Mouse (Mus musculus) lung, postnatal 0 days (tissue): ENCODE data around the gene Slamf7. TPM values are rescaled to one million over a fixed set of nuclear protein-coding genes. Genes with fewer than 3 reads are reported as not detected.

Experiments
- ATAC-seq: fragments of 200-750 bp; cut with Nextera tagmentation; 2 replicates; pipeline ENCODE4 v1.8.0; 2017; ENCODE audit warnings: moderate library complexity
- DNase-seq: peaks from one replicate; pipeline ENCODE4 v3.0.0-alpha.2; 2016; ENCODE audit warnings: low spot score
- H3K27ac ChIP-seq: fragments of 300-500 bp; sonication (generic); 2 replicates; pipeline ENCODE4 v1.5.1; 2014; ENCODE audit warnings: antibody characterized with exemption, mild to moderate bottlenecking, low read length, mixed read lengths
- H3K27me3 ChIP-seq: fragments of 300-500 bp; sonication (generic); replicated peaks from 2 replicates; pipeline ENCODE4 v1.6.1; 2014; ENCODE audit warnings: low read length, mixed read lengths; ENCODE audit not compliant: insufficient read depth
- H3K36me3 ChIP-seq: fragments of 300-500 bp; sonication (generic); 2 replicates; pipeline ENCODE4 v1.6.1; 2014; ENCODE audit warnings: low read length, mixed read lengths; ENCODE audit not compliant: insufficient read depth
- H3K4me1 ChIP-seq: fragments of 300-500 bp; sonication (generic); 2 replicates; pipeline ENCODE4 v1.6.1; 2014; ENCODE audit warnings: antibody characterized with exemption, low read depth, low read length, mixed read lengths; ENCODE audit not compliant: insufficient read depth
- H3K4me2 ChIP-seq: fragments of 300-500 bp; sonication (generic); replicated peaks from 2 replicates; pipeline ENCODE4 v1.6.1; 2014; ENCODE audit warnings: low read depth, mild to moderate bottlenecking, low read length, moderate library complexity, mixed read lengths
- H3K4me3 ChIP-seq: fragments of 300-500 bp; sonication (generic); 2 replicates; pipeline ENCODE4 v1.5.1; 2014; ENCODE audit warnings: low read depth, low read length
- H3K9ac ChIP-seq: fragments of 300-500 bp; sonication (generic); replicated peaks from 2 replicates; pipeline ENCODE4 v1.6.1; 2014; ENCODE audit warnings: low read depth, mild to moderate bottlenecking
- H3K9me3 ChIP-seq: fragments of 300-500 bp; sonication (generic); 2 replicates; pipeline ENCODE4 v1.6.1; 2016; ENCODE audit warnings: low read length, mixed read lengths
- CTCF ChIP-seq: IDR thresholded peaks from 2 replicates; pipeline ENCODE4 v1.5.1; 2016; ENCODE audit warnings: antibody characterized with exemption, mild to moderate bottlenecking
- EP300 ChIP-seq: IDR thresholded peaks from 2 replicates; pipeline ENCODE4 v1.6.1; 2016; ENCODE audit warnings: antibody characterized with exemption, mild to moderate bottlenecking, control low read depth
- WGBS: fragments of 180-500 bp; shearing (Covaris S2); extraction: QIAGEN DNeasy Blood & Tissue Kit; methylation state at CpG from one replicate; pipeline ENCODE4 v1.1.7; 2014; 5-methylcytosine and 5-hydroxymethylcytosine counted together
- polyA plus RNA-seq: library from polyadenylated mRNA; unstranded; fragments of >200 nt; fragmentation: Nextera tagmentation; extraction: Ambion mirVana; gene quantifications from 2 replicates; pipeline ENCODE4 v1.2.1, GENCODE M21; 2015

Slamf7 gene
- 0.55 and 0.56 TPM in 2 replicates for polyA plus RNA-seq

DNA sequence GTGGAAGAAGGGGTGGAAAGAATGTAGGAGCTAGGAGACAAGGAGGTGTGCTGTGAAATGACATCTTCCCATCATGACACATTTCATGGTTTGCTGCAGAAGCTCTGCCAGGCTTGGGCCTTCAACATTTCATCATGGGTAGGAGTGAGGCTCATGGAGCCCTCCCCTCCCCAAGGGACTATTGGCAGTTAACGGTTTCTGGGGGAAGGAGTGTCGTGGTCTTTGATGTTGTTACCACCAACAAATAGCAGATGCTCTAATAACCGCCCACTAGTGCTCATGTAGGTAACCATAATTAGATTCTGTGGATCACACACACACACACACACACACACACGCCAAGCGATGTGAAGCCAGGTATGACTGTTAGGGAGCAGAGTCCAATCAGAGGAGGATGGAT lies at the start of gene Slamf7:
TSS of gene Slamf7 (minus strand) at position 302 of the 400 bp plus-strand sequence.
- Histone ChIP-seq H3K27ac (no peak within 1 kb of the TSS), H3K4me2 (no peak within 1 kb of the TSS), H3K36me3 (no peaks in the 10 kb centered on the region), H3K27me3 (no peaks in the 10 kb centered on the region), H3K9me3 (no peaks in the 10 kb centered on the region), H3K4me1 (no peaks in the 10 kb centered on the region), H3K4me3 (no peak within 1 kb of the TSS), H3K9ac (no peak within 1 kb of the TSS)
- DNase-seq (no peak), ATAC-seq (no peak)
- TF ChIP-seq EP300 (no peak), CTCF (no peak)
- 88% methylated on average over 5 of the region's 5 CpGs for WGBS

DNA sequence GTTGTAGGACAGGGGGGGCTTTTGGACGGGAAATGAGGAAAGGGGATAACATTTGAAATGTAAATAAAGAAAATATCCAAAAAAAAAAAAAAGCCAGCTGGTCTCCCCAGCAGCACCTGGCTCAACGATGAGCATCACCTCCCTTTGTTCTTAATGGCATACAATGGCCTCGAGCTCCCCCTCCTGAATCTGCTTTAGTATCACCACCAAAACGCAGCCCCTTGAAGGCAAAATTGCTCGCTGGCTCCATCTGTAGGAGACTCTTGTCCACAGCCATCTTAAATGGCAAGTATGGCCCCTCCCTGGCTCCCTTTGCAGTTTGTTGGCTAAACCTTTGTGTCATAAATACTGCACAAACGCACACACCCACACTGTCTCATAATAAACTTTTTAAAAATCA lies 46.1 kb upstream of the Slamf7 start:
- Histone ChIP-seq H3K9me3 (no peaks in the 10 kb centered on the region), H3K4me3 (no peak overlapping the region), H3K4me1 (no peaks in the 10 kb centered on the region), H3K9ac (no peak overlapping the region), H3K27ac (no peak overlapping the region), H3K36me3 (no peaks in the 10 kb centered on the region), H3K4me2 (no peak overlapping the region), H3K27me3 (no peaks in the 10 kb centered on the region)
- 18% methylated on average over 6 of the region's 6 CpGs for WGBS
- TF ChIP-seq EP300 (no peak), CTCF (peak; percentile 19; the same call in 1 of the 2 replicates)
- ATAC-seq, result no peak
- peak; percentile 25 for DNase-seq

DNA sequence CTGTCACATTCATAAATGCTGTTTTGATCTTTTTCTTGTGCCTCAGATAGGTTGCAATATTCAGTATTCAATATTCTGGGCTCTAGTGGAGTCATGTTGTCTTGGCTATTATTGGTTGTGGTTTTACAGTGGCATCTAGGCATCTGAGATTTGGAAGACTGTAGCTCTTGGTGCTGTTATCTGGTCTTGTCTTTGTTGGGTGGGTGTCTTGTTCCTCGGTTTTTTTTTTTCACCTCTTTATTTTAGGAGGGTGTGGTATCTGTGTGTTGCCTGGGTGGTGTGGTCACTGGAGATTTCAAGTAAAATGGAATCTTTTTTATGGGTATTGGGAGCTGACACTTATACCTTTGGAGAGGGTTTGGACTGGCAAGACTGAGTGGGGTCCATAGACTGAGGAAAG lies 41.1 kb upstream of the Slamf7 start:
- no peak overlapping the region for H3K4me3 ChIP-seq
- no peak overlapping the region for H3K27ac ChIP-seq
- 86% methylated on average over 1 of the region's 1 CpGs for WGBS
- ATAC-seq (no peak), DNase-seq (no peak)
- no peaks in the 10 kb centered on the region for H3K9me3 ChIP-seq
- no peaks in the 10 kb centered on the region for H3K36me3 ChIP-seq
- H3K4me2 ChIP-seq, result no peak overlapping the region
- no peaks in the 10 kb centered on the region for H3K4me1 ChIP-seq
- TF ChIP-seq CTCF (no peak), EP300 (no peak)
- no peaks in the 10 kb centered on the region for H3K27me3 ChIP-seq
- H3K9ac ChIP-seq, result no peak overlapping the region

GRCm38 (mm10) chr1:171687320-171687719 lies 34.5 kb upstream of the Slamf7 start:
- no peak overlapping the region for H3K4me3 ChIP-seq
- no peak overlapping the region for H3K4me2 ChIP-seq
- no peaks in the 10 kb centered on the region for H3K27me3 ChIP-seq
- WGBS, result 67% methylated on average over 4 of the region's 4 CpGs
- H3K9me3 ChIP-seq, result no peaks in the 10 kb centered on the region
- H3K4me1 ChIP-seq, result no peaks in the 10 kb centered on the region
- H3K9ac ChIP-seq, result no peak overlapping the region
- H3K27ac ChIP-seq, result no peak overlapping the region
- DNase-seq, result no peak
- no peak for TF ChIP-seq EP300
- no peak for TF ChIP-seq CTCF
- ATAC-seq, result no peak
- H3K36me3 ChIP-seq, result no peaks in the 10 kb centered on the region

DNA sequence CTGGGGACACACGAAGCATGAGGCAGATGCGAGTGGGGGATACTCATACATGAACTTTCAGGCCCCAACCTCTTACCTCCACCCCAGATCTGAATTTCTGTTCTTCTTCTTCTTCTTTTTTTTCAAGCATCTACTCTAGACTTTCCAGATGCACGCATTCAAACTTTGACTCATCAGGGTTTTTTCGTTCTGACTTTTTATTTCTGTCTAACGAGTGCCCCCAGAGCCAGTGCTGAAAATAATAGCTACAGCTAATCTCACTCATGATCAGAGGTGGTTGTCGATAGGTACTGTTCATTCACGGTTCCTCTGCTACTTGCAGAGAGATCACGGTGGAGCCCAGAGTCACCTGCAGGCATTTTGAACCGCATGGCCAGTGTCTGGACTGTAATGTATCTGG lies 32.1 kb upstream of the Slamf7 start:
- no peaks in the 10 kb centered on the region for H3K9me3 ChIP-seq
- 92% methylated on average over 9 of the region's 9 CpGs for WGBS
- H3K9ac ChIP-seq, result no peak overlapping the region
- H3K27me3 ChIP-seq, result no peaks in the 10 kb centered on the region
- H3K4me2 ChIP-seq, result no peak overlapping the region
- TF ChIP-seq EP300 (no peak), CTCF (no peak)
- H3K27ac ChIP-seq, result no peak overlapping the region
- DNase-seq (no peak), ATAC-seq (no peak)
- no peaks in the 10 kb centered on the region for H3K36me3 ChIP-seq
- H3K4me1 ChIP-seq, result no peaks in the 10 kb centered on the region
- no peak overlapping the region for H3K4me3 ChIP-seq

DNA sequence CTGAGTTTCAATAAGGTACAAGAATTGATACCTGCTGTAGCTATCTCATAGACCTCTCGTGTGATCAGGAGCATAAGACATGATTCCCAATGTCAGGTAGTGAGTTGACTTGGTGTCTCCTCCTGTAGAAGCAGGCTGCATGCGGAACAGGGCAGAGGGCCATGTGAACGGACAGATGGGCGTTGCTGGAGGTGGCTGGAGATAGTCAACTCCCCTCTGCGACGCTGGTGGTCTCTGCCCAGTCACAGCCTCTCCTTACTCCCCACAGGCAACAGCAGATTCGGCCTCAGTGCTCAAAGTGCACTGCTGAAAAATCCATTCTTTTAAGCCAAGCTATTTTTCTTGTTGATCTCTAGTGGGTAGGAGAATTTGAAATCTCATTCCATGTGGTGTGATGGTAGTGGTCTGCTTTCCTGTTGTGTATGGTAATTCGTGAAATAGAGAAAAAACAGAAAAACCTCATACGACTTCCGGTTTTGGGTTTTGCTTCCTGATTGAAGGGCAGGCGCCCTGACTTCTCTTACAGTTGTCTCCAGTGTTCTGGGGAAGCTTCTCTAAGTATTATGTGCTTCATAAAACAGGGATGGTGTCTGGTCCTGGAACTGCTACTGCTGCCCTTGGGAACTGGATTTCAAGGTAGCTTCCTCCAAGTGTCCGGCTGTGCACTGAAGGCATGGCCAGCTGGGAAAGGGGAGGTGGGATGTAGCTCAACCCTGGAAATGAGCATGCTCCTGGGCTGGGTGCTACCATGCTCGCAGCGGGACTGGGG lies 28.9 kb upstream of the Slamf7 start, which contains the start of gene Cd48:
TSS of gene Cd48 (plus strand) at position 479 of the 769 bp plus-strand sequence.
- H3K27me3 ChIP-seq, result no peaks in the 10 kb centered on the region
- ATAC-seq (no peak), DNase-seq (no peak)
- no peak within 1 kb of the TSS for H3K9ac ChIP-seq
- no peaks in the 10 kb centered on the region for H3K36me3 ChIP-seq
- H3K27ac ChIP-seq, result no peak within 1 kb of the TSS
- no peak within 1 kb of the TSS for H3K4me3 ChIP-seq
- H3K4me2 ChIP-seq, result no peak within 1 kb of the TSS
- no peak for TF ChIP-seq EP300
- no peak for TF ChIP-seq CTCF
- H3K9me3 ChIP-seq, result no peaks in the 10 kb centered on the region
- H3K4me1 ChIP-seq, result no peaks in the 10 kb centered on the region
- 77% methylated on average over 14 of the region's 14 CpGs for WGBS
